Mouse (Mus musculus): ENCODE measurements around the gene 9930111J21Rik2. TPM values are rescaled to one million over a fixed set of nuclear protein-coding genes. Genes with fewer than 3 reads are reported as not detected.
"Not testable (repeated sequence)": the region's sequence is repeated elsewhere in the genome, so short reads cannot be mapped to it uniquely, and the experiment has no call there.

The 9930111J21Rik2 gene
- polyA plus RNA-seq, 1 experiment from 2014 or later: 0.83 TPM

DNA sequence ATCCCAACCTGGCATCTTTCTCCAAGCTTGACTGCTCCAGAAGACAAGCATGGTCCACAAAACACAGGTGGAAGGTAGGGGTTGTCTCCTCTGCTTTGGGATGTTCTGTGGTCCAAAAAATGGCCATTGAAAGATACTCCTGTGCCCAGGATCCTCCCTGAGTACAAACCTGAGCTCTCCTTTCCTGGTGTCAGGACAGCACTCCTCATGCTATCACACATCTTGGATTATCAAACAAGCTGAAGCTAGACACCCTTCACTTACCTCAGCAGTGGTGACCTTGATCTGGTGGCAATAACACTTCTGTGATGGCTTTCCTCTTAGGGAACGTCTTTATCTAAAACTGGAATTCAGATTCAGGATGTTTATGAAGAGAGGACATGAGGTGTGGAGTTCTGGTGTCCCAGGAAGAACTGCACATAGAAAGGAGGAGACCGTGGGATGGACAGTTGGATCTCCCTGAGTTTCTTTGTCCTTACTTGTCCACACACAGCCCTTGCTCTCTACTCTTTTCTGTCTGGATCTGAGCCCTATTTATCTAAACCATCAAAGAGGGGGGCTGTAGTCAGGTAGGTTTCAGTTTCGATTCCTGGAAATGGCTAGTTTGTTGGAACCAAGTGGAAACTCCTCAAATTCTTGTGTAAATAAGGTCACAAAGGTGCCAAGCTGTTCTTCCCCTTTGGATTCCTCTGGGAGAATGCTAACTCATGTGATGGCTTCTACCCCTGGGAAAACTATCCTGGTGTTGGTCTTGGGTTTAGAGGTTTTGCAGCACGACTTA, 59.1 kb downstream of the 9930111J21Rik2 start, which contains the start of gene Gm12185:
Gene Gm12185 (minus strand): TSS at position 487 of the 781 bp plus-strand sequence.
- H3K36me3 ChIP-seq; H3K9ac ChIP-seq; ATAC-seq (ENCODE audit: insufficient number of reproducible peaks, low FRiP score, low TSS enrichment, low read depth); H3K4me2 ChIP-seq; H3K27me3 ChIP-seq; H3K4me3 ChIP-seq; H3K4me1 ChIP-seq; H3K9me3 ChIP-seq; H3K27ac ChIP-seq: not testable (repeated sequence)
- 61% methylated on average over 4 of the region's 4 CpGs for WGBS

DNA sequence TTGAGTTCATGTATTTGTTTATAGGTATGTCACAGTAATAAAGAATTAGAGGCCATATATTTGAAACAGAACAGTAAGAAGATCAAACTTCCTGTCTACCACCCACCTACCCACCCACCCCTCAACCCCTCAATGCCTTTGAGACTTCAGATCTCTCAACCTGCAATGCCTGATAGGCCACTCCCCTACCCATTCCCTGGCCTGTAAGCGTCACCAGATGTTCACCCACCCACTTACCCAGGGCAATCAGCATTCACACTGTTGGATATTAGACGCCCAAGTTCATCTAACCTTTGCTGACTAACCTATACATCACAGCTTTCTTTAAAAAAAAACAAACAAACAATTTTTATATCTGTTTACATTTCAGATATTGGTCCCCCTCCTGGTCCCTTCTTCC, 61.1 kb downstream of the 9930111J21Rik2 start:
- not testable (repeated sequence) for H3K9me3 ChIP-seq; H3K4me2 ChIP-seq; H3K27ac ChIP-seq; H3K9ac ChIP-seq; H3K4me1 ChIP-seq; H3K4me3 ChIP-seq; ATAC-seq (ENCODE audit: insufficient number of reproducible peaks, low FRiP score, low TSS enrichment, low read depth); H3K27me3 ChIP-seq; H3K36me3 ChIP-seq
- WGBS: 64% methylated on average over 2 of the region's 2 CpGs

DNA sequence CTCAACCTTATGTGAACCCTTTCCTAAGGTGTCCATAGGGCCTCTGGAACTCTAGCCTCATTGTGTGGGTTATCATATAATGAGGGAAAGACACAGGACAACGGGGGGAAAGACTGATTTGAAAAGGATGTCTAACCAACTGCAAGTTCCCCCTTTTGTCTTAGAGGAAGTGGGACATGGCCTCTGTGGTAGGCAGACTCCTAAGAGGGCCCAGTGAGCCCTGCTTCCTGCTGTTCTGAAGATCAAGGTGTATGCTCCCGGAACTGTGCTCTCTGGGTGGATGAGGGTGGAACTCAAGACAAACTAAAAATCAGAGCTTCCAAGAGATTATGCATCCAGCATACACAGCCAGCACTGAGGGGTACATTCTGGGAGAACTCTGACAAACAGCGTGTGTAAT, 62.8 kb downstream of the 9930111J21Rik2 start:
- not testable (repeated sequence) for ATAC-seq (ENCODE audit: insufficient number of reproducible peaks, low FRiP score, low TSS enrichment, low read depth); H3K4me1 ChIP-seq; H3K27ac ChIP-seq; H3K36me3 ChIP-seq; H3K4me3 ChIP-seq; H3K4me2 ChIP-seq; H3K9ac ChIP-seq; H3K9me3 ChIP-seq; H3K27me3 ChIP-seq
- WGBS: 79% methylated on average over 2 of the region's 3 CpGs

DNA sequence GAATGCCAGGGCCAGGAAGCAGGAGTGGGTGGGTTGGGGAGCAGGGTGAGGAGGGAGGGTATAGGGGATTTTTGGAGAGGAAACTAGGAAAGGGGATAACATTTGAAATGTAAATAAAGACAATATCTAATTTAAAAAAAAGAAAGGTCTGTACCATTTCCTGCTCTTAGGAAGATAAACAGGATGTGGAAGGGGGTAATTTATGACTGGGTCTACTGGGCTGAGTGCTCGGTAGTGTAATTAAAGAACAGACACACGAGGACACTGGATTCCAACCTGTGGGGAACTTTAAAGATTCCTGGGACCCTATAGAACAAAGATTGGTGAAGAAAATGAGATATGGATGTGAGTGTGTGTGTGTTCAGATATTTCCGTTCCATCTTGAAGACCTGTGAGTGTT, 68.2 kb downstream of the 9930111J21Rik2 start:
- H3K9ac ChIP-seq; H3K36me3 ChIP-seq; H3K4me2 ChIP-seq; H3K27me3 ChIP-seq; H3K4me3 ChIP-seq; ATAC-seq (ENCODE audit: insufficient number of reproducible peaks, low FRiP score, low TSS enrichment, low read depth); H3K9me3 ChIP-seq; H3K4me1 ChIP-seq; H3K27ac ChIP-seq: not testable (repeated sequence)
- WGBS: no CpG with 5 or more reads among the region's 3 CpGs

DNA sequence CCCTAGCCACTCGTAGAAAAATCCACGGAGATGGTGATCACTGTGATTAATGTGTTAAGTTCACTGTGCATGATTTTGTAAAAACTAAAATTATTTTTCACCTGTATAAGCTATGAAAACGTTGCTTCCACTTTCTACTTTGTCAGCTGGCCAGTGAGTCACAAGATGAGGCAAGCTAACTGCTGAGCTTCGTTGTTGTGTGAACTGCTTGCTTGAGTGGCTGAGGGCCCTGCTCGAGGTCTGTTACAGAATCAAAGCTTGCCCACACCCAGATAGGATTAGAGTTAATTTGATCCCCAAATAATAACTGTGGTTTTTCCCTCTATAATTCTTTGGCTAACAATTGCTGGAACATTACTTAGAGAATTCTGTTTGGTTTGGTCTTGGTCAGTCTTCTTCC, 71.0 kb downstream of the 9930111J21Rik2 start:
- not testable (repeated sequence) for H3K4me2 ChIP-seq; H3K9me3 ChIP-seq; H3K4me1 ChIP-seq; ATAC-seq (ENCODE audit: insufficient number of reproducible peaks, low FRiP score, low TSS enrichment, low read depth); H3K4me3 ChIP-seq; H3K27me3 ChIP-seq; H3K27ac ChIP-seq; H3K9ac ChIP-seq; H3K36me3 ChIP-seq
- no CpG with 5 or more reads among the region's 5 CpGs for WGBS

DNA sequence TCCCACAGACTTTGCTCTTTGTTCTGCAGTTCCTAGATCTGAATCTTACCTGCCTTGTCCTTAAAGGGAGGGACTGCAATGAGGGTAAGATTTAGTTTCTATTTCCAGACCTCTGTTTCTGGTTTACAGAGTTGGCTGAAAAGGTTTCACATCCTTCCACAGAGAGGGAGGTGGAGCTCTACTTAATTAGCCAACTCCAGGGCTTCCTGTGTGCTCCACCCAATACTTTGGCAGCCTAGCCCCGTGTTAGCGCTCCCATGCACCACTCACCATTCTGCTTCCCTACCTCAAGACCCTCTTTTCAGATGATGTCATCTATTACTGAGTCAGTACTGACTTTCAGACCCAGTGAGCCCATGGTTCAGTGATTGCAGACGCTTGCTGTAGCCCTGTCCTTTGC, 71.8 kb downstream of the 9930111J21Rik2 start, which contains the start of gene 9930111J21Rik1:
Gene 9930111J21Rik1 (minus strand): TSS at position 148 of the 400 bp plus-strand sequence.
- ATAC-seq (ENCODE audit: insufficient number of reproducible peaks, low FRiP score, low TSS enrichment, low read depth); H3K4me3 ChIP-seq: not testable (repeated sequence)

DNA sequence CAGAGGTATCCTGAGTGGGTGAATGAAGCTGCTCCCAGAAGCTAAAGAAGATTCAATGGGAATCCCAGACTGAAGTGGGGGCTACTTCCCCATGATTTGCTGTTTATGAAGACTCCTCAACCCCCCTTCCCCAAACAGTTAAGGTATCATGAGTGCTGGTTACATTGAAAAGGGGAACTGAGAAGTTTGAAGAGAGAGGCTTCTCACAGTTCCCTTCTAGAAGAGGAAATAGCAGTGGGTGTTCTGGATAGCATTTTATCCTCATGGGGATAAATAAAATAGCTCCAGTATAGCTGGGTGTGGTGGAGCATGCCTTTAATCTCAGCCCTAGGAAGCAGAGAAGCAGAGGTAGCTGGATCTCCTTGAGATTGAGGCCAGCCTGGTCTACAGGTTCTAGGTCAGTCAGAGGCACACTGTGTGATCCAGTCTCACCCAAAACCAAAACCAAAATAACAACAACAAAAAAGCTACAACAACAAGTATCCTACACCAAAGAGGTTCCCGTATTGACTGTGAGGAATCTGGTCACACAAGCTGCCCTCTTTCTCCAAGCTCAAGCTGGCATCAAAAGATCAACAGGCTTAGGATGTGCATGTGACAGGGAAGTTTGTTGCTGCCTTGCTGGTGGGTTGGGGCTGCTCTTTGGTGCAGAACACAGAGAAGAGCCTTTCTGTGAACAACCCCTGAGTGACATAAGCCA, 72.7 kb downstream of the 9930111J21Rik2 start, which contains the start of gene Olfr56:
Gene Olfr56 (plus strand): TSS at position 650 of the 700 bp plus-strand sequence.
- WGBS: no CpG with 5 or more reads among the region's 1 CpGs

More for the DNA sequence above, 71.8 kb downstream of the 9930111J21Rik2 start, which contains the start of gene 9930111J21Rik1:
- H3K27ac ChIP-seq, H3K4me1 ChIP-seq, H3K4me2 ChIP-seq, H3K36me3 ChIP-seq, H3K9me3 ChIP-seq, H3K27me3 ChIP-seq, H3K9ac ChIP-seq: not testable (repeated sequence)
- WGBS: no CpG with 5 or more reads among the region's 3 CpGs

DNA sequence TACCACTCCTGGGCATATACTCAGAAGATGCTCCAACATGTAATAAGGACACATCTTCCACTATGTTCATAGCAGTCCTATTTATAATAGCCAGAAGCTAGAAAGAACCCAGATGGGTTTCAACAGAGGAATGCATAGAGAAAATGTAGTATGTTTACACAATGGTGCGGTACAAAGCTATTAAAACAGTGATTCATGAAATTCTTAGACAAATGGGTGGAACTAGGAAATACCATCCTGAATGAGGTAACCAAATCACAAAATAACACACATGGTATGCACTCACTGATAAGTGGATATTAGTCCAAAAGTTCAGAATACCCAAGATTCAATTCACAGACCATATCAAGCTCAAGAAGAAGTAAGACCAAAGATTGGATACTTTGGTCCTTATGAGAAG, 76.4 kb downstream of the 9930111J21Rik2 start:
- H3K36me3 ChIP-seq; ATAC-seq (ENCODE audit: insufficient number of reproducible peaks, low FRiP score, low TSS enrichment, low read depth); H3K27ac ChIP-seq; H3K9me3 ChIP-seq; H3K4me1 ChIP-seq; H3K4me2 ChIP-seq; H3K9ac ChIP-seq; H3K4me3 ChIP-seq; H3K27me3 ChIP-seq: not testable (repeated sequence)
- WGBS: no CpG with 5 or more reads among the region's 1 CpGs

More for the DNA sequence above, 72.7 kb downstream of the 9930111J21Rik2 start, which contains the start of gene Olfr56:
- H3K4me3 ChIP-seq; H3K9me3 ChIP-seq; H3K36me3 ChIP-seq; H3K4me1 ChIP-seq; H3K27me3 ChIP-seq; H3K4me2 ChIP-seq; H3K27ac ChIP-seq; H3K9ac ChIP-seq; ATAC-seq (ENCODE audit: insufficient number of reproducible peaks, low FRiP score, low TSS enrichment, low read depth): not testable (repeated sequence)

Other genes with a start within 250 kb of the 9930111J21Rik2 start
- gene Trim41, start 233.9 kb downstream of the 9930111J21Rik2 start, polyA plus RNA-seq (2015; fragmentation: Nextera tagmentation; extraction: Ambion mirVana): 5.6 and 7.8 TPM in 2 replicates
- gene Trim7, start 225.1 kb downstream of the 9930111J21Rik2 start, polyA plus RNA-seq (2015; fragmentation: Nextera tagmentation; extraction: Ambion mirVana): 2.0 and 2.8 TPM in 2 replicates
- gene Gm12184, start 224.6 kb downstream of the 9930111J21Rik2 start, polyA plus RNA-seq (2015; fragmentation: Nextera tagmentation; extraction: Ambion mirVana): 2.0 and 3.0 TPM in 2 replicates
- gene Irgm1, start 179.6 kb downstream of the 9930111J21Rik2 start, polyA plus RNA-seq (2015; fragmentation: Nextera tagmentation; extraction: Ambion mirVana): 7.1 and 7.3 TPM in 2 replicates
- 0.33 and 0.36 TPM in 2 replicates for gene Gm5431, start 149.0 kb downstream of the 9930111J21Rik2 start, polyA plus RNA-seq (2015; fragmentation: Nextera tagmentation; extraction: Ambion mirVana)
- 3.1 and 3.7 TPM in 2 replicates for gene Psme2b, start 105.1 kb downstream of the 9930111J21Rik2 start, polyA plus RNA-seq (2015; fragmentation: Nextera tagmentation; extraction: Ambion mirVana)
- gene Olfr56, start 72.4 kb downstream of the 9930111J21Rik2 start, polyA plus RNA-seq (2015; fragmentation: Nextera tagmentation; extraction: Ambion mirVana): not detected in 2 replicates
- 0.64 and 0.66 TPM in 2 replicates for gene 9930111J21Rik1, start 71.8 kb downstream of the 9930111J21Rik2 start, polyA plus RNA-seq (2015; fragmentation: Nextera tagmentation; extraction: Ambion mirVana)
- not detected in 2 replicates for gene Gm12185, start 59.0 kb downstream of the 9930111J21Rik2 start, polyA plus RNA-seq (2015; fragmentation: Nextera tagmentation; extraction: Ambion mirVana)
- 0.31 and 0.82 TPM in 2 replicates for gene Tgtp1, start 57.1 kb downstream of the 9930111J21Rik2 start, polyA plus RNA-seq (2015; fragmentation: Nextera tagmentation; extraction: Ambion mirVana)
- 0.13 TPM in 1 of 2 replicates, not detected in the other for gene Tgtp2, start 13.0 kb upstream of the 9930111J21Rik2 start, polyA plus RNA-seq (2015; fragmentation: Nextera tagmentation; extraction: Ambion mirVana)
- 1.4 and 1.7 TPM in 2 replicates for gene Ifi47, start 25.3 kb upstream of the 9930111J21Rik2 start, polyA plus RNA-seq (2015; fragmentation: Nextera tagmentation; extraction: Ambion mirVana)
- gene Olfr1396, start 63.6 kb upstream of the 9930111J21Rik2 start, polyA plus RNA-seq (2015; fragmentation: Nextera tagmentation; extraction: Ambion mirVana): not detected in 2 replicates
- not detected in 2 replicates for gene Olfr1395, start 91.0 kb upstream of the 9930111J21Rik2 start, polyA plus RNA-seq (2015; fragmentation: Nextera tagmentation; extraction: Ambion mirVana)
- gene Olfr1394, start 103.1 kb upstream of the 9930111J21Rik2 start, polyA plus RNA-seq (2015; fragmentation: Nextera tagmentation; extraction: Ambion mirVana): not detected in 2 replicates
- gene Btnl9, start 135.9 kb upstream of the 9930111J21Rik2 start, polyA plus RNA-seq (2015; fragmentation: Nextera tagmentation; extraction: Ambion mirVana): 1.8 and 2.0 TPM in 2 replicates
- gene Zfp62, start 152.1 kb upstream of the 9930111J21Rik2 start, polyA plus RNA-seq (2015; fragmentation: Nextera tagmentation; extraction: Ambion mirVana): 33.8 and 36.9 TPM in 2 replicates
- 74.6 and 81.3 TPM in 2 replicates for gene Mgat1, start 192.9 kb upstream of the 9930111J21Rik2 start, polyA plus RNA-seq (2015; fragmentation: Nextera tagmentation; extraction: Ambion mirVana)
- gene Olfr1393, start 227.1 kb upstream of the 9930111J21Rik2 start, polyA plus RNA-seq (2015; fragmentation: Nextera tagmentation; extraction: Ambion mirVana): not detected in 2 replicates
- gene Olfr1392, start 234.0 kb upstream of the 9930111J21Rik2 start, polyA plus RNA-seq (2015; fragmentation: Nextera tagmentation; extraction: Ambion mirVana): 0.10 and 0.11 TPM in 2 replicates

All from limb, embryonic 15.5 days (tissue).